45 mouse cellular contexts compared by ENCODE assay signal in the genomic region with DNA sequence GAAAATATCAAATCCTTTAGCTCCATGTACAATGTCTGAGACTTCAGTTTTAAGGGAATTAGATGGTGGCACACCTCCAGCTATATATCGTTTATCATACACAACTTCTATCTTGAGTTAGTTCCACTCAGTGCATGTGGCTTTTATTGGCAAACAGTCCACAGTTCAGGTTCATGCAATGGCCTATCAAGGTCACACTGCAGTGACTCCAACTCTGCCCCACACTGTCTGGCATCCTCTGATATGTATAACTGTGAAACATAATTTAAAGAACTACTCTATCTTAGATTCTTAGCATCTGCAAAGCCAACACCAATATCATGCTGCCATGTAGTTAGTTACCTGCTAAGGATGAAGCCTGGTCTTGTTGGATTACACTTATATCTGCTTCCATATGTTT. TPM values are rescaled to one million over a fixed set of nuclear protein-coding genes. Genes with fewer than 3 reads are reported as not detected.
"Had no signal": no experiment of that assay in that cellular context is flagged by ENCODE, and none has a peak within 500 bp of the region (broad histone marks: within the 10 kb centered on the region; RNA-seq: fewer than 3 reads in every experiment).

No protein-coding gene starts in this region.

- H3K4me1 ChIP-seq: limb, embryonic 10.5 days; limb, embryonic 12.5 days; limb, embryonic 13.5 days; limb, embryonic 15.5 days; liver, embryonic 12.5 days; liver, embryonic 13.5 days; liver, embryonic 15.5 days; lung, embryonic 15.5 days; megakaryocyte, embryonic 14.5 days; midbrain, embryonic 10.5 days; midbrain, embryonic 12.5 days; midbrain, embryonic 13.5 days; midbrain, embryonic 15.5 days; neural tube, embryonic 12.5 days had no signal

- H3K9me3 ChIP-seq: limb, embryonic 10.5 days; limb, embryonic 12.5 days; limb, embryonic 13.5 days; limb, embryonic 15.5 days; liver, embryonic 12.5 days; liver, embryonic 13.5 days; liver, embryonic 15.5 days; lung, embryonic 15.5 days; megakaryocyte, embryonic 14.5 days; midbrain, embryonic 10.5 days; midbrain, embryonic 12.5 days; midbrain, embryonic 13.5 days; midbrain, embryonic 15.5 days; neural tube, embryonic 12.5 days had no signal

- H3K9ac ChIP-seq: limb, embryonic 12.5 days; limb, embryonic 13.5 days; limb, embryonic 15.5 days; liver, embryonic 12.5 days; liver, embryonic 13.5 days; liver, embryonic 14.5 days; liver, embryonic 15.5 days; liver, postnatal 0 days; lung, embryonic 14.5 days; lung, embryonic 15.5 days; midbrain, embryonic 12.5 days; midbrain, embryonic 13.5 days; midbrain, embryonic 15.5 days; neural tube, embryonic 12.5 days had no signal

- H3K4me3 ChIP-seq: limb, embryonic 10.5 days; limb, embryonic 12.5 days; limb, embryonic 13.5 days; limb, embryonic 15.5 days; liver, embryonic 12.5 days; liver, embryonic 13.5 days; liver, embryonic 15.5 days; lung, embryonic 15.5 days; megakaryocyte, embryonic 14.5 days; midbrain, embryonic 10.5 days; midbrain, embryonic 12.5 days; midbrain, embryonic 13.5 days; midbrain, embryonic 15.5 days; myocyte; neural tube, embryonic 12.5 days had no signal

- H3K36me3 ChIP-seq: limb, embryonic 10.5 days; limb, embryonic 12.5 days; limb, embryonic 13.5 days; limb, embryonic 15.5 days; liver, embryonic 12.5 days; liver, embryonic 13.5 days; liver, embryonic 15.5 days; lung, embryonic 15.5 days; midbrain, embryonic 10.5 days; midbrain, embryonic 12.5 days; midbrain, embryonic 13.5 days; midbrain, embryonic 15.5 days; neural tube, embryonic 12.5 days had no signal

- H3K27me3 ChIP-seq: limb, embryonic 12.5 days; limb, embryonic 13.5 days; limb, embryonic 15.5 days; liver, embryonic 12.5 days; liver, embryonic 13.5 days; liver, embryonic 15.5 days; lung, embryonic 15.5 days; megakaryocyte, embryonic 14.5 days; midbrain, embryonic 12.5 days; midbrain, embryonic 13.5 days; midbrain, embryonic 15.5 days; neural tube, embryonic 12.5 days had no signal

- DNase-seq: left cerebral cortex, postnatal 4 days; liver; liver, embryonic 13.5 days; liver, postnatal 0 days; lung, adult 18-20 months; lung, adult 2 months; lung, embryonic 14.5 days; lung, postnatal 10 days; lung, postnatal 14 days; lung, postnatal 36 days; lung, postnatal 4 days; midbrain, embryonic 14.5 days had no signal

- H3K27ac ChIP-seq: limb, embryonic 10.5 days; limb, embryonic 12.5 days; limb, embryonic 13.5 days; limb, embryonic 15.5 days; liver, embryonic 12.5 days; liver, embryonic 13.5 days; liver, embryonic 14.5 days; liver, embryonic 15.5 days; lung, embryonic 15.5 days; macrophage; midbrain, embryonic 10.5 days; midbrain, embryonic 12.5 days; midbrain, embryonic 13.5 days; midbrain, embryonic 15.5 days; neural tube, embryonic 12.5 days had no signal

RNA-seq across cellular contexts. Expression of a gene that starts 23.1 kb away (rescaled TPM):
- total RNA-seq: left cerebral cortex, postnatal 10 days; left cerebral cortex, postnatal 14 days; left cerebral cortex, postnatal 25 days; left cerebral cortex, postnatal 36 days; left cerebral cortex, postnatal 4 days; liver, adult 2 months; megakaryocyte progenitor cell, adult 5-6 weeks; megakaryocyte, adult 5-6 weeks; megakaryocyte-erythroid progenitor cell, adult 5-6 weeks; midbrain, postnatal 0 days; monocyte, adult 5-6 weeks had no signal
- polyA plus RNA-seq: limb, embryonic 10.5 days; limb, embryonic 11.5 days; limb, embryonic 12.5 days; limb, embryonic 13.5 days; limb, embryonic 14.5 days; limb, embryonic 15.5 days; liver, adult 2 months; liver, embryonic 11.5 days; liver, embryonic 12.5 days; liver, embryonic 13.5 days; liver, embryonic 14.5 days; liver, embryonic 15.5 days; liver, embryonic 16.5 days; liver, postnatal 0 days; lung, adult 2 months; macrophage; midbrain, embryonic 10.5 days; midbrain, embryonic 11.5 days; midbrain, embryonic 12.5 days; midbrain, embryonic 13.5 days; midbrain, embryonic 14.5 days; midbrain, embryonic 16.5 days; midbrain, postnatal 0 days; myocyte; neural tube, embryonic 11.5 days; neural tube, embryonic 12.5 days had no signal
